Mouse (Mus musculus) stomach, embryonic 16.5 days (tissue): ENCODE data around the gene Wwp2. TPM values are rescaled to one million over a fixed set of nuclear protein-coding genes. Genes with fewer than 3 reads are reported as not detected.

Experiments
- ATAC-seq: fragments of 200-750 bp; cut with Nextera tagmentation; 2 replicates; pipeline ENCODE4 v1.8.0; 2017; ENCODE audit warnings: moderate number of reproducible peaks, moderate TSS enrichment; ENCODE audit not compliant: insufficient read depth, low FRiP score
- H3K27ac ChIP-seq: fragments of 300-500 bp; sonication (generic); 2 replicates; pipeline ENCODE4 v1.5.1; 2014; ENCODE audit warnings: low read length
- H3K27me3 ChIP-seq: fragments of 300-500 bp; sonication (generic); 2 replicates; pipeline ENCODE4 v1.6.1; 2014; ENCODE audit warnings: low read length, control low read depth, mixed read lengths; ENCODE audit not compliant: control insufficient read depth, insufficient read depth
- H3K36me3 ChIP-seq: fragments of 300-500 bp; sonication (generic); 2 replicates; pipeline ENCODE4 v1.6.1; 2014; ENCODE audit warnings: low read length; ENCODE audit not compliant: control insufficient read depth, insufficient read depth
- H3K4me1 ChIP-seq: fragments of 300-500 bp; sonication (generic); 2 replicates; pipeline ENCODE4 v1.6.1; 2014; ENCODE audit warnings: low read length, control low read depth, mixed read lengths; ENCODE audit not compliant: control insufficient read depth, insufficient read depth
- H3K4me2 ChIP-seq: fragments of 300-500 bp; sonication (generic); 2 replicates; pipeline ENCODE4 v1.6.1; 2014; ENCODE audit warnings: low read depth, low read length, mixed read lengths
- H3K4me3 ChIP-seq: fragments of 300-500 bp; sonication (generic); replicated peaks from 2 replicates; pipeline ENCODE4 v1.5.1; 2014; ENCODE audit warnings: mild to moderate bottlenecking, low read length
- H3K9ac ChIP-seq: fragments of 300-500 bp; sonication (generic); 2 replicates; pipeline ENCODE4 v1.6.1; 2014; ENCODE audit warnings: low read length
- H3K9me3 ChIP-seq: fragments of 300-500 bp; sonication (generic); replicated peaks from 2 replicates; pipeline ENCODE4 v1.6.1; 2016; ENCODE audit warnings: low read length, control low read depth; ENCODE audit not compliant: control insufficient read depth
- WGBS: fragments of 180-500 bp; shearing (Covaris S2); extraction: QIAGEN DNeasy Blood & Tissue Kit; methylation state at CpG from one replicate; pipeline ENCODE4 v1.1.7; 2014; 5-methylcytosine and 5-hydroxymethylcytosine counted together
- polyA plus RNA-seq: library from polyadenylated mRNA; unstranded; fragments of >200 nt; fragmentation: Nextera tagmentation; extraction: Ambion mirVana; gene quantifications from 2 replicates; pipeline ENCODE4 v1.2.1, GENCODE M21; 2015

Wwp2 gene
- polyA plus RNA-seq, 1 experiment from 2014 or later = 36.2 TPM

DNA sequence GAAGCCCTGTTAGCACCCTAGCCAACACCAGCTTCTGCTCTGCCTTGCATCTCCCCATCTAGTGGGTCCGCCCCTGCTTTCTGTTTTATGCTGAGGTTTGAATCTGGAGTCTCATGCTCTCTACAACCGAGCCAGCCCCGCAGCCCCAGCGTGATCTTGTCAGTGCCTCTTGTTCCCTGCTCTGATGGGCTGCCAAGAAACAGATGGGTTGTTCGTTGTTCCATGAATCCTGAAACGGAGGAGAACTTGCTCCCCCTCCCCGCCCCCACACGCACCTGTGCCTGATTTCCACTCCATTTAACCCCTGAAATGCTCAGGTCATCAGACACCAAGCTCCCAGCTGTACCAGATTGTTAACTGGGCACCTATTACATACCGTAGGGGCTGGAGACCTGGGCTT lies 36.7 kb upstream of the Wwp2 start:
- no peaks in the 10 kb centered on the region for H3K27me3 ChIP-seq
- no peak overlapping the region for H3K27ac ChIP-seq
- no peaks in the 10 kb centered on the region for H3K9me3 ChIP-seq
- H3K9ac ChIP-seq = no peak overlapping the region
- ATAC-seq = no peak
- H3K4me1 ChIP-seq = peaks cover 25% of the 10 kb centered on the region
- H3K36me3 ChIP-seq = no peaks in the 10 kb centered on the region
- H3K4me2 ChIP-seq = no peak overlapping the region
- WGBS = 45% methylated on average over 9 of the region's 9 CpGs
- H3K4me3 ChIP-seq = no peak overlapping the region

DNA sequence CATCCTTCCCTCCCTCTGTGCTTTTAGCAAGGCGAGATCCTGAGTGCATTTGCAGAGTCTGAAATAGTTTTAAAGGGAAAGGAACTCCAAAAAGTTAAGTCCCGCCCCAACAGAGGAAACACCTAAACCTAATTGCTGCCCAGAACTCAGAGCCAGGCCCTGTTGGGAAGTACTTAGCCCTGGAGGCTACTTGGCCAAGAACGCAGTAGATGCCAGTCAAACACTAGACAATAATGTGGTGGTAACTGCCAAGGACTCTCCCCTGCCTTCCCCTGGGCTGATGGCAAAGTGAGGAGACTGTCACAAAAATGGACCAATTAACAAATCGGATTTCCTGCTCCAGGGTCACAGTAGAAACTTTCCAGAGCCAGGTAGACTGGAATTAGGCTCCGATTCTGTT lies 34.3 kb upstream of the Wwp2 start:
- H3K9ac ChIP-seq = peak overlapping the region; percentile 33; the same call in 1 of the 2 replicates
- peaks cover 27% of the 10 kb centered on the region for H3K4me1 ChIP-seq
- H3K4me2 ChIP-seq = no peak overlapping the region
- no peaks in the 10 kb centered on the region for H3K36me3 ChIP-seq
- ATAC-seq = no peak
- no peaks in the 10 kb centered on the region for H3K27me3 ChIP-seq
- no peak overlapping the region for H3K4me3 ChIP-seq
- H3K27ac ChIP-seq = no peak overlapping the region
- H3K9me3 ChIP-seq = no peaks in the 10 kb centered on the region
- 81% methylated on average over 5 of the region's 5 CpGs for WGBS

DNA sequence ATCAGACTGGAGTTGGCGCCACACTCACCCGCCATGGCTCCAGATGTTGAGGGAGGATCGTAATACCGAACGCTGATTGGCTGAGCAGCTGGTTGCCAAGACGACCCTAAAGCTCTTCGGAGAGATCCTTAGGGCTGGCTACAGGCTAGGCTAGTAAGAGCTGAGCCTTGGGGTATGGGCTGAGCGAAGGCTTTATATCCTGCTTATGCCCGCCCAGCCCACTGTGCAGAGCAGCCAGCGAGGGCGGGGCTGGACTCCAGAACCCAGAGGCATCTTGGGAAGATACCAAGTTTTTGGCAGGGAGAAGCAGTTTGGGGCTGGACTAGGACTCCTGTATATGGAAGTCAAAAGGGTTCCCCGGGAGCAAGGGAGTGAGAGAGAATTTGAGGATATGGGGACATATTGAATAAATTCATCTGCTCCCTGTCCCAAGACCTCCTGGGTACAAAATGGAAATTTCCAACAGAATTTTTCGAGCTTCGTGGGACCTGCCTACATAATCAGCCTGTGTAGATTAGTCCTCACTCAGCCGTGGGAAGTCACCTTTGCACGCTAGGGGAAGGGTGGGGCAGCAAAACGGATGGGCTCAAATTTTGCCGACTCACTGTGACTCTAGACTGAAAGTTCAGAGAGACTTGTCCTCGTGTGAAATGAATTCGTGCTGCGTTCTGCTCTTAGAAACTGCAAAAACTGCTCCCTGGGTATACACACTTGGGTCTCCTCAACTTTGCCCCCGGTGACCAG lies 33.0 kb upstream of the Wwp2 start, which contains the start of gene Nqo1:
Nqo1 (minus strand) TSS at position 169 of the 744 bp plus-strand sequence.
- peak within 1 kb of the TSS; percentile 59 for H3K9ac ChIP-seq

DNA sequence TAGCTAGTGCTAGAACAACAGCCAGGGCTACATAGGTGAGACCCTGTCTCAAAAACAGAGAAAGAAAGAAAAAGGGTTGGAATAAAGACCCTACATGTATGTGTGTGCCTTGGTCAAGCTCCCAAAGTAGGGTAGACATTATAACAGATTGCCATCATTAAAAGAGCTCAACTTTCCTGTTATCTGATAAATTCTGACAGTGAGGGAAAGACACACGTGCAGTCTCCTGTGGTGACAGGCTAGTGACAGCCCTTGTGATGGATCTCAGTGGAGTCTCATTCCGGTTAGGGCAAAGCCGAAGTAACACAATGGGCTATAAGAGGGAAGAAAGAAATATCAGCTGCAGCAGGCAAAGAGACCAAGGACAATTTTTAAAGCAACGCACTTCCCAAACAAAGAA lies 32.1 kb upstream of the Wwp2 start:
- 62% methylated on average over 4 of the region's 4 CpGs for WGBS
- H3K4me3 ChIP-seq = no peak overlapping the region
- no peak overlapping the region for H3K27ac ChIP-seq

More for the DNA sequence above, 33.0 kb upstream of the Wwp2 start, which contains the start of gene Nqo1:
- Histone ChIP-seq H3K27me3 (no peaks in the 10 kb centered on the region), H3K4me2 (peak within 1 kb of the TSS; percentile 60), H3K36me3 (no peaks in the 10 kb centered on the region), H3K27ac (peak within 1 kb of the TSS; percentile 67), H3K9me3 (no peaks in the 10 kb centered on the region), H3K4me1 (peaks cover 28% of the 10 kb centered on the region), H3K4me3 (peak within 1 kb of the TSS; percentile 43)
- 9% methylated on average over 22 of the region's 22 CpGs for WGBS
- peak; percentile 94 for ATAC-seq

DNA sequence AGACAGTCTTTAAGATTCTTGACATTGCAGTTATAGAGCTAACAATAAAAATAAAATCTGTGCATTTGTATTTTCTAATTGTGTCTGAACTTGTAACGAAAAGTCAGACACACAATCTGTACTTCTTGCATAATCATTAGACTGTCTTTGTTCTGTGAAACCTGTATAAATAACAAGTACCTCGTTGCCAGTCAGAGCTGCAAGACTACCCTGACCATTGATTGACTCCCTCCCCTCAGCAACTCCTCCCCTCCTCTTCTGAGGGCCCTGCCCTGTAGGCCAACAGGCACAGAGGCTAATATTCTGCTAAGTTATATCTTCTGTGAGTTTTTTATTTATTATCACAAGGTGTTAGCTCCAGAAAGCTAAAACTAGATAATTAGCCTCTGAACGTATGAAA lies 30.2 kb upstream of the Wwp2 start:
- Histone ChIP-seq H3K9me3 (no peaks in the 10 kb centered on the region), H3K27ac (peak overlapping the region; percentile 62)
- no peak; the same call in 1 of the 2 replicates for ATAC-seq

More for the DNA sequence above, 32.1 kb upstream of the Wwp2 start:
- Histone ChIP-seq H3K27me3 (no peaks in the 10 kb centered on the region), H3K9ac (no peak overlapping the region), H3K4me1 (peaks cover 28% of the 10 kb centered on the region), H3K36me3 (no peaks in the 10 kb centered on the region), H3K9me3 (no peaks in the 10 kb centered on the region), H3K4me2 (no peak overlapping the region)
- no peak for ATAC-seq

DNA sequence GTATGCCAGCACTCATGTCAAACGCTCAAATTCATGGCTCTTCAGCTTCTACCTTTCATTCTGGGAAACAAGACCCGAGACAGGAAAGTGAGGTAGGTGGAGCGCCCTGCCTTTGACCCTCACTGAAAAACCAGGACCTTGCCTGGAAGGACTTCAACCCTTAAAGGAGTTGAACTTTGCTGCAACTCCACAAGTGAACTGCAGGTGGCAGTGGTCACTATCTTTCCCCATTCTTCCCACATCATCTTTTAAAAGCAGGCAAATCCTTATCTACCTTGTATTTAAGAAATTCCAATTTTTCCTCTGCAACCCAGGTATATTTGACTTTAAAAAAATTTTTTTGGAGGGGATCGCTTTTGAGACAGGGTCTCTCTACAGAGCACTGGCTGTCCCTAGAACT lies 24.8 kb upstream of the Wwp2 start:
- Histone ChIP-seq H3K27ac (no peak overlapping the region), H3K36me3 (peaks cover 35% of the 10 kb centered on the region), H3K9ac (no peak overlapping the region), H3K9me3 (no peaks in the 10 kb centered on the region), H3K4me3 (no peak overlapping the region), H3K4me1 (peaks cover 9% of the 10 kb centered on the region), H3K27me3 (no peaks in the 10 kb centered on the region), H3K4me2 (no peak overlapping the region)
- no peak for ATAC-seq
- WGBS = 63% methylated on average over 4 of the region's 4 CpGs

More for the DNA sequence above, 30.2 kb upstream of the Wwp2 start:
- Histone ChIP-seq H3K4me1 (peaks cover 24% of the 10 kb centered on the region), H3K9ac (no peak overlapping the region), H3K36me3 (peaks cover 14% of the 10 kb centered on the region), H3K4me3 (no peak overlapping the region), H3K27me3 (no peaks in the 10 kb centered on the region), H3K4me2 (no peak overlapping the region)
- WGBS = 42% methylated on average over 3 of the region's 3 CpGs

DNA sequence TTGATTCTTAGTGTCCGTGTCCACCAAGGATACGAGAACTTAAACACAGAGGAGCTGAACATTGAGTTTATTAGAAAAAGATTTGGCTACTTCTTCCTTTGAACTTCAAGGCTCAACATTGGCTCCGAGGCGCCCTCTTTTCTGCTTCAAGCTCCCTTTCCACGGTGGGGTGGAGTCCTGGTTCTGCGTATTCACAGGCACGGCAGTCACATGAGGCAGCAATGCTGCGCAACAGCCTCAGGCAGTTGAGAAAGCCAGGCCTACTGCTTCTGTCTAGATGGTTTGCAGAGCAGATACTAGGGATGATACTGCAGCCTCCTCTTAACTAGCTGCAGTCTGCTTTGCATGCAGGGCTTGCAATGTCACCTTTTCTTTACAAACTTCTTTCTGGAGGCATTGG lies 23.6 kb upstream of the Wwp2 start:
- H3K36me3 ChIP-seq = peaks cover 39% of the 10 kb centered on the region
- no peak overlapping the region for H3K9ac ChIP-seq
- no peak overlapping the region for H3K4me3 ChIP-seq
- no peaks in the 10 kb centered on the region for H3K4me1 ChIP-seq
- no peaks in the 10 kb centered on the region for H3K9me3 ChIP-seq
- no peak overlapping the region for H3K4me2 ChIP-seq
- H3K27ac ChIP-seq = no peak overlapping the region
- WGBS = 85% methylated on average over 8 of the region's 8 CpGs
- no peak for ATAC-seq
- no peaks in the 10 kb centered on the region for H3K27me3 ChIP-seq

DNA sequence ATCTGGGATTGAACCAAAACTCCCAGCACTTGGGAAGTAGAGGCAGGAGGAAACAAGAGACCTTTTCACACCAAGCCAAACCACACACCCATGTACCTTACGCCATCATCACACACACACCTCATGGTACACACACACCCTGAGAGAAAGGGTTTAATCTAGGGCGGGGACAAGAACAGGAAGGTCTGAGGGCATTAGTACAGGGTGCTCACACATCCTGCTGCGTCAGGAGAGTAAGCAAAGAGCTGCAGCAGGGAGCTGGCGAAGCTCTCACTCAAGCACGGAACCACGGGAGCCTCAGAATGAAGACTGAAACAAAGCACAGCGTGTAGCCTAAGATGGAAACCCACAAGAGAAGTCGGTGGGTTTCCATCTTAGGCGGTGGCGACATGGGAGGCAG lies 22.3 kb upstream of the Wwp2 start:
- peak; percentile 65; the same call in 1 of the 2 replicates for ATAC-seq
- H3K4me1 ChIP-seq = no peaks in the 10 kb centered on the region
- peaks cover 47% of the 10 kb centered on the region for H3K36me3 ChIP-seq
- H3K27me3 ChIP-seq = no peaks in the 10 kb centered on the region
- WGBS = 82% methylated on average over 10 of the region's 10 CpGs
- H3K9ac ChIP-seq = no peak overlapping the region
- no peak overlapping the region for H3K4me3 ChIP-seq
- peak overlapping the region; percentile 40 for H3K27ac ChIP-seq
- H3K4me2 ChIP-seq = no peak overlapping the region
- H3K9me3 ChIP-seq = no peaks in the 10 kb centered on the region

DNA sequence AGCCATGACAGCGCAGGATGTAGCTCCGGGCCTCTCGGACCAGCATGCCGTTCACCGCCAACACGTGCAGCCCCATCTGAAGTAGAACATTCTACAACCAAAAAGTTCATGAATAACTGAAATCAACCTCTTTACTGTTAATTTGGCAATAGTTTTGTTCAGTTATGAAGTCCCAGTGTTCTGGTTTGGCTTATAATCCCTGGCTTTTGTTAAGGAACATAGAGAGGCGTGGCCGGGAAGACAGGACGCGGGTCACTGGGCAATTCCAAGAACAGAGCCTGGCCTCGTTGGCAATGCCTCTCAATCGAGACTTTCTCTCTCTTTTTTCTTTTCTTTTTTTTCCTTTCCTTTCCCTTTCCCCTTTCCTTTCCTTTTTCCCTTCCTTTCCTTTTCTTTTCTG lies 19.2 kb upstream of the Wwp2 start:
- Histone ChIP-seq H3K27ac (no peak overlapping the region), H3K9ac (no peak overlapping the region), H3K4me1 (no peaks in the 10 kb centered on the region), H3K27me3 (no peaks in the 10 kb centered on the region), H3K9me3 (no peaks in the 10 kb centered on the region), H3K4me2 (no peak overlapping the region), H3K4me3 (no peak overlapping the region), H3K36me3 (peaks cover 32% of the 10 kb centered on the region)
- 93% methylated on average over 12 of the region's 12 CpGs for WGBS
- ATAC-seq = no peak
